Mouse (Mus musculus) left cerebral cortex, postnatal 36 days (tissue): ENCODE results near the gene Sdsl. TPM values are rescaled to one million over a fixed set of nuclear protein-coding genes. Genes with fewer than 3 reads are reported as not detected.
A peak's percentile ranks its signal among the peaks of the same experiment; 100 is the strongest.

Experiments
- DNase-seq, 2 experiments: peaks; one replicate each; pipeline ENCODE4 v3.0.0; 2021 to 2022; ENCODE audit warnings: low spot score in 2 of 2, mixed read lengths in 1 of 2
- intact Hi-C: fragments of 180-260 bp; cut with DNase I; formaldehyde crosslinking; loops from one replicate; pipeline ENCODE4 v1.15.1; 2025
- total RNA-seq, 2 experiments: library from RNA; stranded (reverse); gene quantifications; 2 replicates each; pipeline ENCODE4 v1.2.3; 2021

The Sdsl gene
- total RNA-seq, 2 experiments from 2014 or later, result 5.5 to 5.7 TPM

GRCm38 (mm10) chr5:120497071-120497470 is 24.5 kb upstream of the Sdsl start:
- intact Hi-C loops, result no loop called here
- DNase-seq, result no peak

- no peak for DNase-seq
- intact Hi-C loops, result no loop called here
Measured at GRCm38 (mm10) chr5:120495703-120496226, 23.2 kb upstream of the Sdsl start.

- DNase-seq, result peak in 1 of 2 experiments; percentile 28
- intact Hi-C loops, result no loop called here
Measured at GRCm38 (mm10) chr5:120495064-120495702, 22.6 kb upstream of the Sdsl start.

- intact Hi-C loops, result no loop called here
- no peak for DNase-seq
Measured at GRCm38 (mm10) chr5:120493873-120494395, 21.3 kb upstream of the Sdsl start.

- no peak for DNase-seq
- intact Hi-C loops, result no loop called here
Measured at GRCm38 (mm10) chr5:120493440-120493839, 20.8 kb upstream of the Sdsl start.

GRCm38 (mm10) chr5:120492437-120492836 is 19.8 kb upstream of the Sdsl start:
- intact Hi-C loops, result no loop called here
- DNase-seq, result no peak

- peak in 1 of 2 experiments; percentile 42 for DNase-seq
- intact Hi-C loops, result no loop called here
Measured at GRCm38 (mm10) chr5:120490679-120491192, 18.1 kb upstream of the Sdsl start.

GRCm38 (mm10) chr5:120487844-120488243 is 15.2 kb upstream of the Sdsl start:
- intact Hi-C loops, result no loop called here
- no peak for DNase-seq

GRCm38 (mm10) chr5:120483399-120483798 is 10.8 kb upstream of the Sdsl start:
- DNase-seq, result no peak
- intact Hi-C loops, result no loop called here

GRCm38 (mm10) chr5:120481205-120481604 is 8.6 kb upstream of the Sdsl start:
- DNase-seq, result no peak
- intact Hi-C loops, result no loop called here

- intact Hi-C loops, result no loop called here
Measured at GRCm38 (mm10) chr5:120479538-120479937, 6.9 kb upstream of the Sdsl start.

GRCm38 (mm10) chr5:120477993-120478392 is 5.4 kb upstream of the Sdsl start:
- intact Hi-C loops, result no loop called here
- no peak for DNase-seq

More at GRCm38 (mm10) chr5:120479538-120479937, 6.9 kb upstream of the Sdsl start:
- DNase-seq, result no peak

GRCm38 (mm10) chr5:120476296-120476695 is 3.7 kb upstream of the Sdsl start, which contains the start of gene Sds:
Gene Sds (plus strand): TSS chr5:120476526.
- intact Hi-C loops, result no loop called here
- DNase-seq, result no peak

- intact Hi-C loops, result no loop called here
- no peak for DNase-seq
Measured at GRCm38 (mm10) chr5:120475861-120476260, 3.3 kb upstream of the Sdsl start.

GRCm38 (mm10) chr5:120473361-120473760 is 751 bp upstream of the Sdsl start:
- intact Hi-C loops, result no loop called here
- no peak for DNase-seq

GRCm38 (mm10) chr5:120471538-120471937 is 1.1 kb downstream of the Sdsl start:
- DNase-seq, result no peak
- intact Hi-C loops, result no loop called here

GRCm38 (mm10) chr5:120468830-120469229 is 3.8 kb downstream of the Sdsl start:
- intact Hi-C loops, result no loop called here
- DNase-seq, result no peak

GRCm38 (mm10) chr5:120468336-120468735 is 4.3 kb downstream of the Sdsl start:
- DNase-seq, result no peak
- intact Hi-C loops, result no loop called here

GRCm38 (mm10) chr5:120467026-120467425 is 5.6 kb downstream of the Sdsl start:
- intact Hi-C loops, result no loop called here
- no peak for DNase-seq

GRCm38 (mm10) chr5:120465860-120466259 is 6.8 kb downstream of the Sdsl start:
- DNase-seq, result no peak
- intact Hi-C loops, result no loop called here

- intact Hi-C loops, result no loop called here
- no peak for DNase-seq
Measured at GRCm38 (mm10) chr5:120465062-120465461, 7.5 kb downstream of the Sdsl start.
